Mouse (Mus musculus) liver, postnatal 0 days (tissue): Measurements from ENCODE around the gene Saxo1.

Source experiments
- CTCF ChIP-seq: sonication (generic); IDR thresholded peaks from 2 replicates; pipeline ENCODE4 v1.5.1; 2016; ENCODE audit warnings: antibody characterized with exemption, low read depth
- EP300 ChIP-seq: IDR thresholded peaks from 2 replicates; pipeline ENCODE4 v1.6.1; 2016; ENCODE audit warnings: antibody characterized with exemption, low read depth, mild to moderate bottlenecking

DNA sequence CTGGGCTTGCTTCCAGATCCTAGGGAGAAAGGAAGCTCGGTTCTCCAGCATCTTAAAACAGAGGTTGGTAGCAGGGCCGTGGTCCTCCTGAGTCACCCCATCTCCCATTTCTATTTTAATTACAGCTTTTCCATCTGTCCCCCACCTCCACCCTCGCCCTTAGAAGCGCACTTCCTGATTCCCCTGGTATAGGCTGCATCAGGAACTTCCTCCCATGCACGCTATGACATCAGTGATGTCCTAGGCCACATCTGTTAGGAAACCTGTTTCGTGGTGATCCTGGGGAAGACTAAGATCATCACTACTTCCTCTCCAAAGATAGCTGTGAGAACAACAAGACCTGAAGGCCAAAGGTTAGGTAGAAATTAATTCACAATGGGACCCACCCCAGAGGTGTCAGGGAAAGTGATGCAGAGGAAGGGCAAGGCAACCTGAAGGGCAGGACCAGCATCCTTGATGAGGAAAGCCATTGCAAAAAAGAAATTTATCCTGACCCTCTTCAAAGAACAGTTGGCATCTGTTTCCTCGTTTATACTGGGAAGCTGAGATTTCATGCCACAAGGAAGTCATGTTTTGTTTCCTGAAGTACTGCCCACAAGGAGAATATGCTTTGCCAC, 161.3 kb downstream of the Saxo1 start:
- TF ChIP-seq CTCF (no peak), EP300 (no peak)
